Mouse (Mus musculus) G1E (cell line): ENCODE results near the gene E130208F15Rik. TPM values are rescaled to one million over a fixed set of nuclear protein-coding genes. Genes with fewer than 3 reads are reported as not detected.

Source experiments
- ATAC-seq: 2 replicates; pipeline ENCODE4 v1.8.0; 2016; ENCODE audit warnings: mild to moderate bottlenecking; ENCODE audit not compliant: insufficient number of reproducible peaks, poor library complexity, low FRiP score, severe bottlenecking; ENCODE audit errors: extremely low read depth
- DNase-seq: peaks from one replicate; pipeline ENCODE4 v3.0.0; 2012; ENCODE audit warnings: low spot score
- H3K27me3 ChIP-seq: 2 replicates; pipeline ENCODE4 v1.6.1; 2012; ENCODE audit warnings: mild to moderate bottlenecking, low read length, inconsistent platforms; ENCODE audit not compliant: insufficient read depth
- H3K36me3 ChIP-seq: replicated peaks from 2 replicates; pipeline ENCODE3; 2012; ENCODE audit warnings: mild to moderate bottlenecking, inconsistent platforms
- H3K4me1 ChIP-seq: 2 replicates; pipeline ENCODE4 v1.6.1; 2012; ENCODE audit warnings: low read depth, low read length, inconsistent platforms, mixed read lengths; ENCODE audit not compliant: insufficient read depth
- H3K4me3 ChIP-seq: 2 replicates; pipeline ENCODE4 v1.5.1; 2012; ENCODE audit warnings: low read depth, mild to moderate bottlenecking, inconsistent platforms, low read length, moderate library complexity, mixed read lengths
- H3K9me3 ChIP-seq: replicated peaks from 2 replicates; pipeline ENCODE4 v1.6.1; 2012; ENCODE audit warnings: inconsistent platforms
- CTCF ChIP-seq: IDR thresholded peaks from 2 replicates; pipeline ENCODE4 v1.5.1; 2012; ENCODE audit warnings: low read depth, low read length, inconsistent platforms, mixed read lengths
- GATA1 ChIP-seq: IDR thresholded peaks from 2 replicates; pipeline ENCODE4 v1.6.1; 2012; ENCODE audit warnings: borderline replicate concordance, low read length, inconsistent platforms, mixed read lengths
- GATA2 ChIP-seq: IDR thresholded peaks from 2 replicates; pipeline ENCODE4 v1.6.1; 2012; ENCODE audit warnings: low read depth, low read length, inconsistent platforms, borderline replicate concordance
- POLR2AphosphoS5 ChIP-seq: IDR thresholded peaks from 2 replicates; pipeline ENCODE4 v1.6.1; 2012; ENCODE audit warnings: low read depth, low read length, inconsistent platforms; ENCODE audit not compliant: insufficient replicate concordance
- TAL1 ChIP-seq: conservative IDR thresholded peaks from 2 replicates; pipeline ENCODE4 v1.6.1; 2012; ENCODE audit warnings: low read depth, low read length, inconsistent platforms, mixed read lengths
- polyA plus RNA-seq: library from polyadenylated mRNA; stranded (reverse); fragments of >175 nt; gene quantifications from 2 replicates; pipeline ENCODE4 v1.2.3, GENCODE M21; 2012
- total RNA-seq, 2 experiments: library from RNA; stranded (forward) in 1 of 2; stranded (reverse) in 1 of 2; fragments of 200-1000 nt in 1 of 2; fragments of >200 nt in 1 of 2; fragmentation: Nextera tagmentation in 1 of 2; gene quantifications; 2 replicates each; pipeline ENCODE4 v1.2.3; 2014 to 2017

The E130208F15Rik gene
- total and polyA plus RNA-seq, 3 experiments: 0.49 to 2.3 (median 1.3) TPM

- Histone ChIP-seq H3K36me3 (no peaks in the 10 kb centered on the region), H3K4me1 (peaks cover 7% of the 10 kb centered on the region), H3K27me3 (peaks cover 20% of the 10 kb centered on the region), H3K4me3 (no peak overlapping the region), H3K9me3 (no peaks in the 10 kb centered on the region)
- no peak for DNase-seq
- ATAC-seq: 0 out of 2 replicates have a peak, but pooled peaks have one; percentile 15
- TF ChIP-seq GATA2 (no peak), CTCF (peak; percentile 74), TAL1 (no peak), POLR2AphosphoS5 (no peak), GATA1 (no peak)
These were observed 20.6 kb upstream of the E130208F15Rik start for GRCm38 (mm10) chr7:30300914-30301313.

DNA sequence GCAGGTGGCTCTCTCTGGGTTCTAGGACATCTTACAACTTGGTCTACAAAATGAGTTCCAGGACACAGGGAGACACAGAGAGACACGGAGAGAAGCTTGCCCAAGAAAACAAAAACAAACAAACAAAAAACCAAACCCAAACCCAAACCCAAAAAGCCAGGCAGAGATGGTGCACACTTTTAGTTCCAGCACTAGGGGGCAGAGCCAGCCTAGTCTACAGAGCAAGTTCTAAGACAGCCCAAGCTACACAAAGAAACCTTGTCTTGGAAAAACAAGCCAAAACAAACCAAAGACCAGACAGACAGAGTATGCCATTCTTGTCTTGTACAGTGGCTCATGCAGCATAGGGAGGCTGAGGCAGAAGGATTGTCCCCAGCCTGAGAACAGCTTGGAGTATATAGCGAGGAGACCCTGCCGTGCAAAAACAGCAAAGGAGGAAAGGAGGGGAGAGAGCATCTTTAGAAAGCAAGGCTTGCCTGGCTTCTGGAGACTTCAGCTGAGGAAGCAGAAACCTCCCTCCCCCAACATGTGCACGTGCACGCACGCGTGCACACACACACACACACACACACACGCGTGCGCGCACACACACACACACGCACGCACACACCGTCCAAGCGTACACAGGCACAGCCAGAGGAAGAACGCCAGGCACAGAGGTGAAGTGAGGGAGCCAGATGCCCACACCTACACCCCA lies 15.3 kb upstream of the E130208F15Rik start:
- ATAC-seq (no peak), DNase-seq (no peak)
- H3K9me3 ChIP-seq: no peaks in the 10 kb centered on the region
- peaks cover 15% of the 10 kb centered on the region for H3K27me3 ChIP-seq
- no peak overlapping the region for H3K4me3 ChIP-seq
- no peak for TF ChIP-seq GATA2
- H3K4me1 ChIP-seq: peaks cover 23% of the 10 kb centered on the region
- peaks cover 13% of the 10 kb centered on the region for H3K36me3 ChIP-seq

- Histone ChIP-seq H3K9me3 (no peaks in the 10 kb centered on the region), H3K27me3 (peaks cover 3% of the 10 kb centered on the region; the same call in 1 of the 2 replicates), H3K4me1 (peaks cover 23% of the 10 kb centered on the region), H3K4me3 (peak within 1 kb of the TSS; percentile 73), H3K36me3 (peaks cover 34% of the 10 kb centered on the region)
- peak; percentile 100 for ATAC-seq
- TF ChIP-seq GATA1 (no peak), POLR2AphosphoS5 (no peak), TAL1 (no peak), GATA2 (no peak), CTCF (no peak)
- DNase-seq: peak; percentile 99
These were observed 13.2 kb upstream of the E130208F15Rik start, which contains the start of gene Alkbh6 for GRCm38 (mm10) chr7:30308076-30309005. Alkbh6 (plus strand) TSS chr7:30308717.

DNA sequence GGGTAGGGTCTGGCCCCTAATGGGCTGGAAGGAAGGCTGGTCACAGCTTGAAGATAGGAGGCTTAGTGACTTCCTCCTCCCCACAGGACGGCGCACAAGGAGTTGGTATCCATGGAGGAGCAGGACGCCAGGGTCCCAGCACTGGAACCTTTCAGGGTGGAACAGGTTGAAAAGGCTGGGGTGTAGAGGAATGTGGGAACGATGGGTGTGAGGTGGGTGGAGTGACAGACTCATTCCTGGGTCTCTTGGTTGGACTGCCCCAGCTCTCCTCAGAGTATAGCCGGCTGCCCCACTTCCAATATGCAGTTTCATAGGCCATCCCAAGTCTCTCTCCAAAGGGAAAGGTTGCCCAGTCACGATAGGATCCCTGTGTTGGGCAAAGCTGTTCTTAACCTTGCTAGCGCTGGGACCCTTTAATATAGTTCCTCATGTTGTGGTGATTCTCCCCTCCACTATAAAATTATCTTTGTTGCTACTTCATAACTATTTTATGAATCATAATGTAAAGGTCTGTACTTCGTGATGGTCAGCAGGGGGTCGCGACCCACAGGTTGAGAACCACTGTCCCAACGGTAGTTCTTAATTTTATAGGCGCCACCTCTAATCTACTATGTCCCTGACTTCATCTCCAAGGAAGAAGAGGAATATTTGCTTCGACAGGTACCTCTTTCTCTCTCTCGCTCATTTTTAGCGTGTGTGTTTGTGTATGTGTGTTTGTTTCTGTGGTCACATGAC lies 12.0 kb upstream of the E130208F15Rik start:
- ATAC-seq (no peak), DNase-seq (no peak)
- peak overlapping the region; percentile 73 for H3K4me3 ChIP-seq
- no peaks in the 10 kb centered on the region for H3K27me3 ChIP-seq
- peaks cover 29% of the 10 kb centered on the region for H3K4me1 ChIP-seq
- no peak for TF ChIP-seq GATA2
- TF ChIP-seq TAL1: no peak
- no peak for TF ChIP-seq CTCF
- no peak for TF ChIP-seq GATA1
- no peak for TF ChIP-seq POLR2AphosphoS5
- no peaks in the 10 kb centered on the region for H3K9me3 ChIP-seq
- peaks cover 41% of the 10 kb centered on the region for H3K36me3 ChIP-seq

GRCm38 (mm10) chr7:30310136-30310535 lies 11.4 kb upstream of the E130208F15Rik start:
- Histone ChIP-seq H3K36me3 (peaks cover 41% of the 10 kb centered on the region), H3K27me3 (peaks cover 1% of the 10 kb centered on the region; the same call in 1 of the 2 replicates), H3K4me1 (peaks cover 35% of the 10 kb centered on the region), H3K9me3 (no peaks in the 10 kb centered on the region), H3K4me3 (no peak overlapping the region; the same call in 1 of the 2 replicates)
- DNase-seq: no peak
- no peak for ATAC-seq
- TF ChIP-seq TAL1: no peak
- TF ChIP-seq GATA2: no peak
- no peak for TF ChIP-seq POLR2AphosphoS5
- TF ChIP-seq CTCF: no peak
- no peak for TF ChIP-seq GATA1

DNA sequence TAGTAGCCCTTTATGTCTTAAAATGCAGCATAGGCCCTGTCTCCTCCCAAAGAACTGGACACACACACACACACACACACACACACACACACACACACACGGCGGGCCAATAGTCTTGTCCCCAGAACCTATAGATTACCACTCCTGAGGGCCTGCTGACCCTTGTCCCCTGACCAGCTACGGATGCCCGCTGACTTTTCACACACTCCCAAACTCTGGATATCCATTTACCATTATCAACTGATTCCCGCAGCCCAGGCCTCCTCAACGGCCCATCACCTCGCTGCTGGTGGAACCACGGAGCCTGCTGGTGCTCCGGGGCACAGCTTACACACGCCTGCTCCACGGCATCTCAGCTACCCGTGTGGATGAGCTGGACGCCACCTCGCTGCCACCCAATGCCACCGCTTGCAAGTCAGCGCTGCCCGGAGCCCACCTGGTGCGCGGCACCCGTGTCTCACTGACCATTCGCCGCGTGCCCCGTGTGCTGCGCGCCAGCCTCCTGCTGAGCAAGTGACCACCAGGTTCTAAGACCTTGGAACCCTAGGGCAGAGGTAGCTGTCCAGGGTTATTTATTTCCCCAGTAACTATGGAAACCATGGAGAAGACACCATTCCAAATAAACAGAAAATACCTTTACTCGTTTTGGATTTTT lies 7.7 kb upstream of the E130208F15Rik start:
- no peak for TF ChIP-seq GATA1
- no peak for TF ChIP-seq TAL1
- no peak for TF ChIP-seq POLR2AphosphoS5
- Histone ChIP-seq H3K36me3 (peaks cover 41% of the 10 kb centered on the region), H3K27me3 (peaks cover 2% of the 10 kb centered on the region; the same call in 1 of the 2 replicates), H3K4me3 (0 out of 2 replicates have a peak overlapping the region, but pooled peaks have one; percentile 23), H3K4me1 (peaks cover 33% of the 10 kb centered on the region), H3K9me3 (no peaks in the 10 kb centered on the region)
- ATAC-seq (no peak), DNase-seq (no peak)
